Mouse (Mus musculus) brain, embryonic 14.5 days (tissue): Measurements from ENCODE around the gene Cyp4a31.

Experiments
- CTCF ChIP-seq: fragments of 200-500 bp; IDR thresholded peaks from 2 replicates; pipeline ENCODE4 v1.5.1; 2012; ENCODE audit warnings: inconsistent platforms, mild to moderate bottlenecking, moderate library complexity, borderline replicate concordance; ENCODE audit not compliant: insufficient read depth, insufficient read length; ENCODE audit errors: extremely low read depth
- POLR2A ChIP-seq: fragments of 200-500 bp; IDR thresholded peaks from 2 replicates; pipeline ENCODE4 v1.6.1; 2012; ENCODE audit warnings: mild to moderate bottlenecking, inconsistent platforms, borderline replicate concordance; ENCODE audit not compliant: poor library complexity, insufficient read depth, insufficient read length, severe bottlenecking; ENCODE audit errors: extremely low read depth

DNA sequence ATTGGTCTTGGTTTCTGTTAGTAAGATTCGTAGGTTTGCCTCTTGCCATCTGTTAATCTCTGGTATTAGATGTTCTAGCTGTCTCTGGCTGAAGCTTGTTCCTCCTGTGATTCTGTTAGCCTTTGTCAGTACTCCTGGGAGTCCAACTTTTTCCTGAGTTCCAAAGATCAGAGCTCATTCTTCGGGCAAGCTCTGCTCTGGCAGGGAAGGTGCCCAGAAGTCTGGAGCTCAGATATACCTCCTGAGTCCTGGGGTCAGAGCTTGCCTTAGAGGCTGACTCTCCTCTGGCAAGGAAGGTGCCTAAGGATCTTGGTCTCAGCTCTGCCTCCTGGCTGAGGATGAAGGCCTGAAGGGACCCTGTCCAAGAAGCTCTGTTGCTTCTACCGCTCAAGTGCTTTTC, 10.7 kb upstream of the Cyp4a31 start:
- TF ChIP-seq POLR2A (no peak), CTCF (no peak)
